Mouse (Mus musculus) lung, postnatal 0 days (tissue): ENCODE data around the gene Calhm1.

Experiments
- CTCF ChIP-seq: IDR thresholded peaks from 2 replicates; pipeline ENCODE4 v1.5.1; 2016; ENCODE audit warnings: antibody characterized with exemption, mild to moderate bottlenecking
- EP300 ChIP-seq: IDR thresholded peaks from 2 replicates; pipeline ENCODE4 v1.6.1; 2016; ENCODE audit warnings: antibody characterized with exemption, mild to moderate bottlenecking, control low read depth

GRCm38 (mm10) chr19:47135568-47135967, 8.5 kb downstream of the Calhm1 start:
- no peak for TF ChIP-seq EP300
- TF ChIP-seq CTCF = no peak
